Mouse (Mus musculus) heart, adult 18-20 months (tissue): ENCODE data around the gene Slamf9. TPM values are rescaled to one million over a fixed set of nuclear protein-coding genes. Genes with fewer than 3 reads are reported as not detected.

Experiments used
- DNase-seq, 2 experiments: peaks; one replicate each; pipeline ENCODE4 v3.0.0; 2021 to 2022; ENCODE audit warnings: mixed read lengths in 1 of 2
- long read RNA-seq, 2 experiments: library from polyadenylated mRNA; stranded (forward); transcript quantifications; one replicate each; pipeline ENCODE4 v2.0.0; 2021
- total RNA-seq, 2 experiments: library from RNA; stranded (reverse); gene quantifications; 2 replicates each; pipeline ENCODE4 v1.2.3; 2021

The Slamf9 gene
- total RNA-seq: 1 to 10 TPM; 1.2 to 2.2 TPM
- long read RNA-seq, experiment 1, partial matches to known transcripts: 1 of 2 reads
- long read RNA-seq, experiment 1, other reads (novel, unspliced or antisense): 0 of 2 reads
- long read RNA-seq, experiment 2: 0 reads

DNA sequence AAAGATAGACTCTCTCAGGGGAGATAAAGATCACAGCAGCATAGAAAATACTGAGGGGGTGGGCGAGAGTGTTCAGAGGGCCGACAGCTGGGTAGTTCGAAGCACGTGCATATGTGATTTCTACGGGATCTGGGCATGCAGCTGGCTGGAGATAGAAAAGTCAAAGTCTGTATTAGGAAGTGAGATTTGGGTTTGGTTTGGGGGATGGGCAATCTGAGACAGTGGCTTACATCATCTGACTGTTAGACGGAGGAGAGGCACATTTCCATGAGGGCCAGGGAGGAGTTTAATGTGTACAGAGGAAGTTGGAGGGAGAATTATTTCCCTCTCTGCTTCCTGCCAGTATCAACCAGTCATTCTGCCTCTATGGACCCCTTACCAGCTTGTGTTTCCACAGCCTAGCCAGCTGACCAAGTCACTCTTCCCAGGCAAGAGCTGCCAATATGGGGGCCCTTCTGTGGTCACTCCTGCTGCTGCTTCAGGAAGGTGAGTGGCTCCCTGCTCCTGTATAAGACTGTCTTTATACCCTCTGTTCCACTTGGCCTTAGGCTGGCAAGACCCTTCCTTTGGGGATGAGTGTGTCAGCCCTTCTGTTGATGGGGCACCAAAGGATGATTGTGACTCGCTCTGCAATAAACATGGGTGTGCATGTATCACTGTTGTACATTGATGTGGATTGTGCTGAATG lies at the start of gene Slamf9:
Slamf9 (plus strand) TSS at position 305 of the 688 bp plus-strand sequence.
- DNase-seq: peak; percentile 29 to 75

DNA sequence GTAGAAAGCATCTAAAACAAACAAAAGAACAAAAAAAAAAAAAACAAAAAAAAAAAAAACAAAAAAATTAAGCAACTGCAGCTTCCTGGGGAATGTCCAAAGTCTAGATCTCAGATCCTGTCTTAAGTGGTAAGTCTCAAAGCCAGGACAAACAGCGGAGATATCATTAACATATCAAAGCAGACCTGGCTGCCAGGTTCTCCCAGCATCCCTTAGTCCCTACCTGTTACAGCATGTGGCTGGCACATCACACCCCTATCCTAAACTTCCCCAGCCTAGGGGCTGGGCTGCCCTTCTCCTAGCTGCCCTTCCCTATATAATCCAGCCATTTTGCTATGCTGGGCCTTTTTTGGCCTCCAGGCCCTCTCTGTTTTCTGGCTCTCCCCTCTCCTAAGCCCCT lies 48.7 kb upstream of the Slamf9 start:
- no peak for DNase-seq

DNA sequence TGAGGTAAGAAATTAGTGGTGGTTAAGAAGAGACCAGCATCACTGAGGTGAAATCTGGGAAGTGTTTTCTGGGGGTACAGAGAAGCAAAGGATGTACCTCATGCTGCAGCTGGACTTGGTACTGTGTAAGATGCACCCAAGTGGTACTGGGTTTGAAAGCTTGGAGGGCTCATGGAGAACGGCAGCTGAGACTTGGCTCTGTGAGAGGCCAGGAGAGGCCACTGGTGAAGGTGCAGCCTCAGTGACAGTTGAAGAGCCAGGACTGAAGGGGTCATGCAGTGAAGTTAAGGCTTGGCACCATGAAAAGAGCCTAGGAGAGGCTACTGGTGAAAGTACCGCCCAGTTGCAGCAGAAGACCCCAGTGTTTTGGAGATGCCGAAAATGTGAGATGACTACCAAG lies 47.3 kb upstream of the Slamf9 start:
- no peak for DNase-seq

DNA sequence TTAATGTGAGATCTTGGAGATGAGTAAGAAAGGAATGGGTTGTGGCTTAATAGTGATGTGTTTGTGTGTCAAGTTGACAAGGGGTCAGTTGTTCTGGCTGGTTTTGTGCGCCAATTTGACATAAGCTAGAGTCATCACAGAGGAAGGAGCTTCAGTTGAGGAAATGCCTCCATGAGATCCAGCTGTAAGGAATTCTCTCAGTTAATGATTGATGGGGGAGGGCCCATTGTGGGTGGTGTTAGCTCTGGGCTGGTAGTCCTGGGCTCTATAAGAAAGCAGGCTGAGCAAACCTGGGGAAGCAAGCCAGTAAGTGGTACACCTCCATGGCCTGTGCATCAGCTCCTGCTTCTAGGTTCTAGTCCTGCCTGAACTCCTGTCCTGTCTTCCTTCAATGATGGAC lies 46.5 kb upstream of the Slamf9 start:
- DNase-seq: no peak

DNA sequence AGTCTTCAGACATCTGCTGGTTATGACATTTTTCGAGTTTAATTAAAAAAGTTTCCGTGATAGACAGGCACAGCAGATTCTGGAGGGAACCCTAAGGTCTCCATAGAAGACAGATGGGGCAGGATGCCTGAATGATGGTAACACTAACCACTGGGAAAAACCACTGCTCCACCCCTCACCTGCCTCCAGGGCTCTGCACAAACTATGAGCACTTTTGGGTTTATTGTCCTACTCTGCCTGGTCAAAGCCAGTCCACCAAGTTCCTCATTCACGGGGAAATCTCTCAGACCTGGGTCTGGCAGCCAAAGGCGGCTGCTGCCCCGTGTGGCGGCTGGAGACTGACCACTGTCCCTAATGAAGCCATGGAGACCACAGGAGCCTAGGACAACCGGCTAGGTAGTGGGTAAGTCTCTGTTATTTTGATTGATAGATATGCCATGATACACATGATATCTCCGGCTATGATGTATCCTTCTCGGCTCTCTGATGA lies 44.4 kb upstream of the Slamf9 start:
- DNase-seq: no peak

DNA sequence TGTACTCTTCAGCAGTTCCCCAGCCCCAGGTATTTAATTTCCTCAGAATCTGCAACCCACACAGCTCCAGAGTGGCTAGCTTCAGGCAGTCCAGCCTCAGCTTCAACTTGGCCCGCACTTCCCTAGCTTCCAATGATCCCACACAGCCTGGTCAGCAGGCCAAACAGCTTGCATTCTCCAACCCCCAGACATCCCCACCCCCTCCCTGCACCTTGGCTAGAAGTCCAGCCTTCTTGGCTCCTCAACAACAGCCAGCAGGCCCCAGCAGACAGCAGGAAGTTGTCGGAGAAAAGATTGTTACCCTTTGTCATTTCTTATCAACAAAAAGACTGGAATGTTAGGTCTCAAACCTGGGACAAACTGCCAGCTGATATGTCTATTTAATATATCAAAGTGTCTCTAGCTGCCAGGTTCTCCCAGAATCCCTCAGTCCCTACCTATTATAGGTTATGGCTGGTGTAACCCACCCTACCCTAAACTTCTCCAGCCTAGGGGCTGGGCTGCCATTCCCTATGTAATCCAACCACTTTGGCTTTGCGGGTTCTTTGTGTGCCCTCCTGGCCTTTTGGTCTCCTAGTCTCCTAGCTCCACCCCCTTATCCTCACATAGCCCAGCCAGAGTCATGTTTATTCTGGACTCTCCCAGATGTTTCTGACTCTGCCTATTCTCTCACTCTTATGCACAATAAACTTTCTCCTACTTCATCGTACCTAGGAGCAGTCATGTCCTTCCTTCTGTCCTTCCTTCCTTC lies 43.1 kb upstream of the Slamf9 start:
- peak; percentile 67 to 78 for DNase-seq

DNA sequence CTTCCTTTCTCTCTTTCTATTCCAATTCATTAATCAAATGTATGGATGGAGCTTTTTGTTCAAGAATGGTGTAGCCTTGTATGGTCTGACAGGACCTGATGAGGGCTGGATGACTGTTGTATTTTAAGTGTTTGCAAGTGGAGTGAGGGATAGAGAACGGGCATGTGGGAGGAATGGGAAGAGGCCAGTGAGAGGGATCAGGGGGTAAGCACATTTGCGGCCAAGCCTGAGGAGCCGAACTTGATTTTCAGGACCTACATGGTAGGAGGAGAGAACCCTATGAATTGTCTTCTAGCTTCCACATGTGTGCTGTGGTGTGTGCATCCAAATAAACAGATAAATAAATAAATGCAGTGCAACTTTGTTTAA lies 42.6 kb upstream of the Slamf9 start:
- peak in 1 of 2 experiments; percentile 23 for DNase-seq

DNA sequence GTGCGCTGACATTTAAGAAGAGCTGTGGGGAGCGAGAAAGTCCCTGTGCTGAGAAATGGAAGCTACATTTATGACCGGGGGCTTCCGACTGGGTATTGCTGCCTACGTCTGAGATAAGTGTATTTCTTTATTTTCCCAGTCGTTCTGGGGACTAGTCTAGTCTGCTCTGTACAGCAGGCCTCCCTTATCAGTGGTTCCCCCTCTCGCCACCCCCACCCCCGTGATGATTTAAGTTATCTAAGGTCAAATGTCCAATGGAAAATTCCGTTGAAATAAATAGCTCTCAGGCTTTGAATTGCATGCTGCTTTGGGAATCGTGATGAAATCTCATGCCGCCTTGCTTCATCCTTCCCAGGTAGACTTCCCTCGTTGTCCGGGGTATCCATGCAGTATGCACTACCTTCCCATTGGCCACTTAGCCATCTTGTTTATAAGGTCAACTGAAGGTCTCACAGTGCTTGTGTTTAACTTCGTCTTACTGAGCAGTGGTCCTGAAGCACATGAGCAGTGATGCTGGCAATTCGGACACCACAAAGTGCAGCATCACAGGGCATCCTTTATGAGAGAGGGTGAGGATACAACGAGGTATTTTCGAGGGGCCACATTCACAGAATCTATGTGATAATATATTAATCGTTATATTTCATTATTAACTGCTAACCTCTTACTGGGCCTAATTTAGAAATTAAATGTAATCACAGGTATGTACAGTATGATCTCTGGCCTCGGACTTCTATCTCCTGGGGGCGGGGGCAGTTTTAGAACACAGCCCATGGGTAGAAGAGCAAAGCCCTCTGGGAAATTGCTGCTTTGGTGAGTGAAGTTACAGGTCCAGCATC lies 41.9 kb upstream of the Slamf9 start:
- no peak for DNase-seq

DNA sequence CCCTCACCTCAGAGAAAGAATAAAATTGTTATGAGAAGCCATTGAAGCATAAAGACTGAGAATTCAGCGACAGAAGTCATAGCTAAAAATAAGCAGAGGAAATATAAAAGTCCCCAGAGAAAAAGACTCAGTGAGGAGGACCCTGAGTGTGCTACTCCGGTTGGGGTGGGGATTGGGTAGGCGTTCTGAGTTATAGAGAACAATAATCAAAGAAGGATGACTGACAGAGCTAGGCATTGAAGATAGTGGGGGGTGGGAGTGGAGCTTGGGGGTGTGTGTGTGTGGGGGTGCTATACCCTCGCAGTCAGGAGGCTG lies 41.4 kb upstream of the Slamf9 start:
- no peak for DNase-seq

DNA sequence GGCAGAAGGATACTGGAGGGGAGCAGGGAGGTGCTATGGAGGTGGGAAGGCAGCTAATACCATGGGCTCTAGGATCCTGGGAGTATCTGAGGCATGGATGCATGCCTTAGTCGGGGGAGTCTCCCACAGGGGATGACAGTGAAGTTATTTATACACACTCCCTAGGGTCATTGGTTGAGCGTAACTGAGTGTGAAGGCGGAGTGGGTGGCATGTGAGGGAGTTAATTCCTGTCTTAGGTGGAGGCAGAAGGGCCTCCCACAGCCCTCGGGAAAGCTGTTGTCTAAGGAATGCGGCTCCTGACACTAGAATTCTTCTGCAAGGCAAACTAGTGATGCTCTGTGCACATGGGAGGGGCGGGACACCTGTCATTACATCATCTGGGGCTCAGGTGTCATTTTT lies 38.4 kb upstream of the Slamf9 start:
- no peak for DNase-seq

DNA sequence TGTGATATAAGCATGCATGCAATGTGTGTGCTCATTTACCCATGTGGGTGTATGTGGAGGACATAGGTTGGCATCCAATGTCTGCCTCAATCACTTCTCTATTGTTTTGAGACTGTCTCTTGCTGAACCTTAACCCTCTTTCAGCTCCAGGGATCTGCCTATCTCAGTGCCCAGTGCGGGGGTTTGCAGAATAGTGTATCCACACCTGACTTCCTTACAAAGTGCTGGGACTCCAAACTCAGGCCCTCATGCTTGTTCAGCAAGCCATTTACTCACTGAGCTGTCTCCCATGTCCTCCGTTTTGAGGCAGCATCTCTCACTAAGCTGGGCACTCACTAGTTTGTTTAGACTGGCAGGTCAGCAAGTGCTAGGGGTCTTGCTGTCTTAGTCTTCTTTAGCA lies 36.5 kb upstream of the Slamf9 start:
- DNase-seq: no peak

DNA sequence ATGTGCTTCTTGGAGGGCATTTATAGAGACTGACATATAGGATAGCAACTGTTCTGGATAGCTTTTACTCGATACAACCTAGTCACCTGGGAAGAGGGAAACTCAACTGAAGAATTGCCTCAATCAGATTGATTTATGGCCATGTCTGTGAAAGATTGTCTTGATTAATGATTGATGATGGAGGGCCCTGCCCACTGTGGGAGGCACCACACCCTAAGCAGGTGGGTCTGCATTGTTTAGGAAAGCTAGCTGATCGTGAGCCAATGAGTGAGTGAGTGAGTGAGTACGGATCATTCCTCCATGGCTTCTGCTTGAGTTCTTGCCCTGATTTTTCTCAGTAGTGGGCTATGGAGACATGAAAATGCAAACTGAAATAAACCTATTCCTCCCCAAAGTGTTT lies 34.6 kb upstream of the Slamf9 start:
- DNase-seq: no peak

DNA sequence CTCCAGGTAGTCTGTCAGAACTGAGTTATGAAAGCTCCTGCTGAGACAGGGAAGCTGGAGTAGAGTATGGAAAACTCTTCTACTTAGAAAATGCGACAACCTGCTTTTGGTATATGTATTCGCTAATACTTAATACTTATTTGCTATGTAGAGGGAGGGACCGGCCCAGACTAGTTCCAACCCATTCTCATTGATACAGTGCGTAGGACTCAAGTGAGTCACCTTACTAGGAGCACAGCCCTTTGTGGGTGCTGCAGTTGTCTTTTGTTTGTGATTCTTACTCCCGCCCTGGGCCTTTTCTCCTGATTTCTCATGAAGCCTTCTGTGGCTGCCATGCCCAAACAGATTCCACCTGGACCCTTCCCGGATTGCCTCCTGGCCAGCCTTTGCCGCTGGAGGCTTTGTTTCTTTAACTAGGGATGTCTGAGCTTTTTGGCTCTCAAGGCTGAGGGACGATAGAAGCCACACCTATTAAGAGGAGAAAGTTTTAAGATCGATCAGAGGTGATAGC lies 33.2 kb upstream of the Slamf9 start:
- DNase-seq: no peak

DNA sequence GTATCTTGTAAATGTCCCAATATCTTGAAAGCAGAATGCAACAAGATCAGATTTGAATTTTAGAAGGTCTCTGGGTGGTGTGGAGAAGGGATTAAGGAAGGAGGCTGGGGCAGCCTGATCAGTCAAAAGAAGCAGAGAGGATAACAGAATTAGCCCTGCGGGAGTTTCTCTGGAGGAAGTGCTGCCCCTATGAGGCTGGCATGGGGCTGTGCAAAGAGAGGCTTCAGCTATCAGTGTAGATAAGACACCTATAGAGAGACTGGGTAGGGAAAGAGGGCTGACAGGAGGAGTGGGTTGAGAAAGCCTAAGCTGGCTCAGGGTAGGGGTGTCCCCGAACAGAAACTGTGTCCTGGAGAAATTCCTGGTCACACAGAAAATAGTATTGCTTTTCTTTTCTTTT lies 24.9 kb upstream of the Slamf9 start:
- DNase-seq: no peak

DNA sequence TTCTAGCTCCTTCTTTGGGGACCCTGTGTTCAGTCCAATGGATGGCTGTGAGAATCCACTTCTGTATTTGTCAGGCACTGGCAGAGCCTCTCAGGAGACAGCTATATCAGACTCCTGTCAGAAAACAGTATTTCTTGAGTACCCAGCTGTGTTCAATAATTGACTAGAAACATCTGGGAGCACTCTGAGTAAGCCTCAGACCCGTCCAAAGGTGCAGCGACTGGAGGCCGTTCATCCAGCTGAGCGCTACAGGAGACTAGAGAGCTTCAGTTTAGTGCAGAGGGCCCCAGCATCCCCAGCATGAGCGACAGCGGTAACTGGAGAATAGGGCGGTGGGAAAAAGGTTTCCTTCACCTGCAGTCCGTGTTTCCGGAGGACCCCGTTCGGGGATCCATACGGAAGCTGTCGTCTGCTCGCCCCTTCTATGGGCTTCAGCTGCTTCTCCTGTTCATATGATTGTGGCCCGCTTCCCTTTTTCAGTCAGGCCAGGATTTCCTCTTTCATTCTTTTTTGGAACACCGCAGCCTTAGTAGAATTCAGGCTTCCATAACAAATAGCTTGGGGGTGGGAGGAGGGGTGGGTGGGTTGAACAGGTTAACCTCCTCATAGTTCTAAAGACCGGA lies 24.2 kb upstream of the Slamf9 start:
- DNase-seq: no peak

DNA sequence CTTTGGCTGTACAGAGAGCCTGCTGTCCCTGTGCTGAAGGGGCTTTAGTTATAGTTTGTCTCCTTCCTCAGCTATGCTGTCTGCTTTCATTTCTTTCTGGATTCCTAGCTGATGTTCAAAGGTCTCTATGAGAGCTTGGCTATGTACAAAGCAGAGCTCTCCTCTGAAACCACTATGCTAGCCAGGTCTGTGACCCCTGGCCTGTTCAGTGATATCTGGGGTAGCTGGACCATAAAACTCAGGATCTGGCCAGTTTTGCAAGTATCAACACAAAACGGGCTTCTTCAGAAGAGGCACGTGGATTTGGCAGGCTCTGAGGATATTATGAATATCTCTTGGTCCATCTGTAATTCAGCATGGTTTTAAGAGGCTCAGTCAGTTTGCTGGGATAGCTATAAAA lies 22.2 kb upstream of the Slamf9 start:
- DNase-seq: no peak

DNA sequence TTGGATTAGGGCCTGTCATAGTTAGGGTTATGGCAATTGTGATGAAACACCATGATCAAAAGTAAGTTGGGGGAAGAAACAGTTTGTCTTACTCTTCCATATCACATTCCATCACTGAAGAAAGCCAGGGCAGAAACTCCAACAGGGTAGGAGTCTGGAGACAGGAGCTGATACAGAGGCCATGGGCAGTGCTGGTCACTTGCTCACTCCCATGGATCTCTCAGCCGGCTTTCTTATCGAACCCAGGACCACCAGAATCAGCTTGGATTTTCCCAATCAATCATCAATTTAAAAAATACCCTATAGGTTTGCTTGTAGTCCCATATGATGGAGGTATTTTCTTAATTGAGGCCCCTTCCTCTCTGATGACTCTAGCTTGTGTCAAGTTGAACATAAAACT lies 21.3 kb upstream of the Slamf9 start:
- DNase-seq: no peak

DNA sequence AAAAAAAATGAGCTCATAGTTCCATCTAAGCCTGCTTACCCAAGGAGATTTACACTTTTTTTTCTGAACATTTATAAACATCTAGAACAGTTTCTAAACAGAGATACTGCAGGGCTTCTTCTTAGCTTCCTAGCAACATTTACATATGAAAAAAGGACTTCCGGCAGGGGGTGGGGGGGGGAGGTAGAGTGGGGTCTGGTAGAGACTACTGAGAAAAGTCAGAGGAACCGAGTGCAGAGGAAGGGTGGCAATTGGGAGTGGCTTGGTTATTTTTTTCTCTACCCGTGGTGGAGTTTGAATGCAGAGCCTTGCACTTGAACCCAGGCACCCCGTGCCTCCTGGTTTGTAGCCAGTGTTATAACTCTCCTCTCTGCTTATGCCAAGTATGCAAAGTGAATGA lies 19.7 kb upstream of the Slamf9 start:
- no peak for DNase-seq

DNA sequence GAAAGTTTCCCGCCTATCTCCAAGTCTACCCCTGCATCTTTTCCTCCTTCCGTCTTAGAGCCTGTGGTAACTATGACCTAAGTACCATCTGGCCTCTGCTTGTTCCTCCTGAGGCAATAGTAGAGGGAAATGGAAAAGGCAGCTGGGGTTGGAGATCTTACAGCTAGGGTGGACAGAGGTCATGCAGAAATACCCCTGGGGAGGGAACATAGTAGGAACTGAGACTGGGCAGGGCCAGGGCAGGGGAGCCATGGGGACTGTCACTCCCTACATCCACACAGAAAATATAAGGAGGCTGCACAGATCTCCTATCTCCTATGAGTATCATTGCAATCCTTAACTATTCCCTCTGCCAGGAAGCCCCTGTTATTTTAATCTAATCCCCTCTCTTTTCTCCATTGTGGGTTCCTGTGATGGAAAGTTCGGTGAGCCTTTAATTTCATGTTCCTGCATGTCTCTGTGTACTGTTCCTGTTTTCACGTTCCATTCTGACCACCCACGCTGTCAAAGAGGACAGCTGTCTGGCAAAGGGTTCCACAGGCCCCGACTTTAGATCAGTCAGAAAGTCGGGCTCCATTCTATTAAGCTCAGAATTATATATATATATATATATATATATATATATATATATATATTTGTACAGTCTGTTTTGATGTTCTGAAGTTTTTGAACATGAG lies 19.0 kb upstream of the Slamf9 start:
- DNase-seq: peak; percentile 36 to 78

DNA sequence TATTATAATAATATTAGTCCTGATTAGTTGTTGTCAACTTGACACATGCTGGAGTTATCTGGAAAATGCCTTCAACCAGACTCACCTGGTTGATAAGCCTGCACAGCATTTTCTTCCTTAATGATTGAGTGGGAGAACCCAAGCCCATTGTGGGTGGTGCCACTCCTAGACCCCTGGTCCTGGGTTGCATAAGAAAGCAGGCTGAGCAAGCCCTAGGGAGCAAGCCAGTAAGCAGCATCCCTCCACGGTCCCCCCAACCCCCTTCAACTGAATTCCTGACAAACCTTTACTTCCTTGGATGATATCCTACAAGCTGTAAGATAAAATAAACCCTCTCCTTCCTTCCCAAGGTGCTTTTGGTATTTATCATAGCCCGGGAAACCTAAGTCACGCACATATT lies 18.0 kb upstream of the Slamf9 start:
- DNase-seq: no peak

DNA sequence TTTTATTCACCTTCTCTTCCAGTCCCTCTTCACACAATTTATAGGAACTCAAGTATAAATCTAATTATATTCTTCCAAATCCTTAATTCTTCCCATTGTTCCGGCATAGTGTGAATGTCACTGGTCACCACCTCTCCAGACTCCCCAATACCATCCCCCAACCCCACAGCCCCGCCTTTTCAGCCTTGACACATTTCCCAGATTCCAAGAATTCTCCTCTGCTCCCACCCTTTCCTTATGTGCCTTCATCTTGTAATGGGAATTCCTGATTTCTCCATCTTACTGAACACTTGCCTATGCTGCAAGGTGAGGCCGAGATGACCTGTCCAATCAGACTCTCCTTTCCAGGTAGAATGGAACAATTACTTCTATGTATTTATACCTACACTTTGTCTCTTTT lies 17.1 kb upstream of the Slamf9 start:
- no peak for DNase-seq

DNA sequence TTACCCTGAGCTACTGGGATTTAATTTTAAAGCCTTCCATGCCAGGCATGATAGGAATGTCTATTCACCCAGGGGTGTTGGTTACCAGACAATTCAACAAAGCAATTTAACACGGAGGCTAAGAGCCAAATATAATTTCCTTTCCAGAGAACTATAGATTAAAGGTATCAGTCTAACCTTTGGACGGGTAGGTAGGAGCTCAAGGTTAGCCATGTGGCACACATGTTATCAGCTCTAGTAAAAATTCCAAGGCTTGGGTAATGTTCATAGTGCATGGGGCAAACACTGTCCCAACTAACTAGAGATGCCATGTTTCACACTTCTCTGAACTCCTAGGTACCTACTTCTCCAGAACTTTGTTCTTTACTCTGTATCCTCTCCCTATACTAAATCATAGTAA lies 13.6 kb upstream of the Slamf9 start:
- no peak for DNase-seq
